Comparison of ENCODE assay signal across 8 mouse cellular contexts in the genomic region with DNA sequence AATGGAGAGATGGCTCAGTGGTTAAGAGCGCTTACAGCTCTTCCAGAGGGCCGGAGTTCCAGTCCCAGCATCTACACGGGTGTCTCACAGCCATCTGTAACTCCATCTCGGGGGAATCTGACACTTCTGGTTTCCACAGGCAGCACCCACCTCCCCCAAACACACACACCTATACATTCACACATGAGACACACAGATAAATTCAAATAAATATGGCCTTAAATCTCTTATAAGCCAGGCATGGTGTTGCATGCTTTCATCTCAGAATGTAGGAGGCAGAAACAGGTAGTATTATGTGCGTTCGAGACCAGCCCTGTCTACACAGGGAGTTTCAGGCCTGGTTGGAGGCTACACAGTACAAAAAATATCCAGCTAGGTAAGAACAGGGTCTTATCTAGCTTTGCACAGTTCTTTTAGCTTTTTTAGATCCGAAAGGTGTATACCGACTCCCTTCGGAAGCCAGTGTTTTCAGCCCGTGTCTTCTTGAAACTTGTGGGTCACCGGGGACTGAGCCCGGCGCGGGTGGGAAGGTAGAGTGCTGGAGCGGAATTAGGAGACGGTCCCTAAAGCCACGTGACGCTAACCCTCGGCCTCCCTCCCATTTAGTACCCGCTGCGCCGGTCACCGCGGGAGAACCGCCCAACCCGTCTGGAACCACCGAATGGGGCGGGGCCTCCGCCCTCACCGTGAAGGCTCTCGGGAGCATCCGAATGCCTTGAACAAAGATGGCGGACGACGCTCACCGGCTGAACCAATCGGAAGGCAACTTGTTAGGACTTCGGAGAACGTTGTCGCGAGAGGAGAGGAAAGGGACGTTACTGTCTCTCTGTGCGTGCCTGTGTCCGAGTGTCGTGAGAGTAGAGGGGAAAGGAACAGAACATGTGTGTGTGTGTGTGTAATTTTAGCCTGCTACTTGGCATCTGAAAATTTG. TPM values are rescaled to one million over a fixed set of nuclear protein-coding genes. Genes with fewer than 3 reads are reported as not detected.
A peak's percentile ranks its signal among the peaks of the same experiment; 100 is the strongest.
DNase-seq lines count a peak whose midpoint lies in the region; ATAC-seq and TF ChIP-seq lines count a peak whose summit lies in the region.

No protein-coding gene starts in this region.

- H3K4me2 ChIP-seq in heart, embryonic 15.5 days, result peak overlapping the region; percentile 83
- H3K4me2 ChIP-seq in liver, embryonic 14.5 days (ENCODE audit: low read depth), result peak overlapping the region; percentile 85
- H3K4me2 ChIP-seq in neural tube, embryonic 11.5 days (ENCODE audit: low read depth), result peak overlapping the region; percentile 85
- H3K4me2 ChIP-seq in stomach, postnatal 0 days (replicated peaks; ENCODE audit: low read depth), result peak overlapping the region; percentile 78

- peak; percentile 63 for TF ChIP-seq EP300 in liver, embryonic 14.5 days (IDR thresholded peaks at IDR 0.05; ENCODE audit: low read depth)
- peak; percentile 96 for TF ChIP-seq EP300 in stomach, postnatal 0 days (optimal IDR thresholded peaks at IDR 0.05)

- peak; percentile 86 to 88 for DNase-seq in CD8-positive naive resting alpha-beta T cell, adult 2 months (ENCODE audit: low read depth in 2 of 2, low spot score in 2 of 2)
- DNase-seq in c-Kit-positive CD71-negative TER-119-negative erythroid progenitor cells, embryonic 14.5 days (ENCODE audit: low read depth), result peak; percentile 98
- DNase-seq in forebrain, embryonic 10.5 days (ENCODE audit: extremely low spot score, low spot score), result peak; percentile 98
- DNase-seq in kidney, postnatal 25 days, result peak; percentile 99 to 100
- DNase-seq in liver, embryonic 14.5 days (ENCODE audit: low read depth in 3 of 3, low spot score in 3 of 3), result peak; percentile 99
- DNase-seq in neural tube, embryonic 11.5 days (ENCODE audit: low spot score), result peak; percentile 99
- DNase-seq in stomach, postnatal 0 days (ENCODE audit: low spot score), result peak; percentile 98

- peaks cover 44% of the 10 kb centered on the region for H3K4me1 ChIP-seq in forebrain, embryonic 10.5 days
- H3K4me1 ChIP-seq in heart, embryonic 15.5 days (replicated peaks), result peaks cover 30% of the 10 kb centered on the region
- peaks cover 13 to 24% of the 10 kb centered on the region in 2 experiments for H3K4me1 ChIP-seq in liver, embryonic 14.5 days (replicated peaks; ENCODE audit: control insufficient read depth in 2 of 2, insufficient read depth in 2 of 2, low read length in 1 of 2)
- peaks cover 13% of the 10 kb centered on the region for H3K4me1 ChIP-seq in neural tube, embryonic 11.5 days (ENCODE audit: control insufficient read depth, insufficient read depth, low read length)
- peaks cover 7% of the 10 kb centered on the region for H3K4me1 ChIP-seq in stomach, postnatal 0 days (replicated peaks; ENCODE audit: control insufficient read depth, insufficient read depth)

- H3K36me3 ChIP-seq in forebrain, embryonic 10.5 days (replicated peaks), result peaks cover 24% of the 10 kb centered on the region
- H3K36me3 ChIP-seq in heart, embryonic 15.5 days, result peaks cover 12% of the 10 kb centered on the region
- peaks cover 17% of the 10 kb centered on the region for H3K36me3 ChIP-seq in liver, embryonic 14.5 days (replicated peaks; ENCODE audit: control insufficient read depth, insufficient read depth, low read depth)
- H3K36me3 ChIP-seq in neural tube, embryonic 11.5 days (ENCODE audit: control insufficient read depth, insufficient read depth, low read length), result peaks cover 2% of the 10 kb centered on the region; the same call in 1 of the 2 replicates
- no peaks in the 10 kb centered on the region for H3K36me3 ChIP-seq in stomach, postnatal 0 days (ENCODE audit: control insufficient read depth, insufficient read depth, low read length)

- WGBS in forebrain, embryonic 10.5 days, result 3% methylated on average over 45 of the region's 45 CpGs
- 3% methylated on average over 45 of the region's 45 CpGs for WGBS in heart, embryonic 15.5 days
- 2% methylated on average over 45 of the region's 45 CpGs for WGBS in liver, embryonic 14.5 days (ENCODE audit: insufficient replicate concordance)
- WGBS in neural tube, embryonic 11.5 days, result 5% methylated on average over 45 of the region's 45 CpGs
- 2% methylated on average over 45 of the region's 45 CpGs for WGBS in stomach, postnatal 0 days

- no peaks in the 10 kb centered on the region for H3K27me3 ChIP-seq in forebrain, embryonic 10.5 days (ENCODE audit: poor library complexity, severe bottlenecking)
- no peaks in the 10 kb centered on the region for H3K27me3 ChIP-seq in heart, embryonic 15.5 days
- H3K27me3 ChIP-seq in liver, embryonic 14.5 days (ENCODE audit: control insufficient read depth, insufficient read depth, low read length), result no peaks in the 10 kb centered on the region
- no peaks in the 10 kb centered on the region for H3K27me3 ChIP-seq in neural tube, embryonic 11.5 days (ENCODE audit: control insufficient read depth, insufficient read depth, low read length)
- no peaks in the 10 kb centered on the region for H3K27me3 ChIP-seq in stomach, postnatal 0 days (ENCODE audit: control insufficient read depth, insufficient read depth, low read length)

- peak overlapping the region; percentile 93 for H3K27ac ChIP-seq in forebrain, embryonic 10.5 days
- H3K27ac ChIP-seq in heart, embryonic 15.5 days, result peak overlapping the region; percentile 92
- peak overlapping the region; percentile 84 for H3K27ac ChIP-seq in liver, embryonic 14.5 days
- H3K27ac ChIP-seq in neural tube, embryonic 11.5 days (ENCODE audit: low read depth, low read length), result peak overlapping the region; percentile 81
- H3K27ac ChIP-seq in stomach, postnatal 0 days (replicated peaks), result peak overlapping the region; percentile 90

- H3K4me3 ChIP-seq in forebrain, embryonic 10.5 days, result peak overlapping the region; percentile 59
- peak overlapping the region; percentile 68 for H3K4me3 ChIP-seq in heart, embryonic 15.5 days
- peak overlapping the region; percentile 57 to 91 for H3K4me3 ChIP-seq in liver, embryonic 14.5 days (ENCODE audit: insufficient read depth in 1 of 2, low read depth in 2 of 2, low read length in 2 of 2)
- peak overlapping the region; percentile 43 for H3K4me3 ChIP-seq in neural tube, embryonic 11.5 days (ENCODE audit: low read depth, low read length)
- H3K4me3 ChIP-seq in stomach, postnatal 0 days (ENCODE audit: low read depth, low read length), result peak overlapping the region; percentile 43

- 0 out of 2 replicates have a peak, but pooled peaks cover under 1% of the 10 kb centered on the region for H3K9me3 ChIP-seq in forebrain, embryonic 10.5 days
- H3K9me3 ChIP-seq in heart, embryonic 15.5 days (replicated peaks), result no peaks in the 10 kb centered on the region
- H3K9me3 ChIP-seq in liver, embryonic 14.5 days (ENCODE audit: control insufficient read depth, low read length), result no peaks in the 10 kb centered on the region; the same call in 1 of the 2 replicates
- no peaks in the 10 kb centered on the region for H3K9me3 ChIP-seq in neural tube, embryonic 11.5 days (ENCODE audit: control insufficient read depth, low read length)
- H3K9me3 ChIP-seq in stomach, postnatal 0 days (ENCODE audit: control insufficient read depth, low read length), result no peaks in the 10 kb centered on the region

- TF ChIP-seq CTCF in liver, embryonic 14.5 days (IDR thresholded peaks at IDR 0.05; ENCODE audit: low read depth), result no peak
- 0 out of 2 replicates have a peak, but pooled peaks have one; percentile 1 for TF ChIP-seq CTCF in stomach, postnatal 0 days (IDR thresholded peaks at IDR 0.05; ENCODE audit: low read depth)

- peak overlapping the region; percentile 75 for H3K9ac ChIP-seq in heart, embryonic 15.5 days
- H3K9ac ChIP-seq in liver, embryonic 14.5 days (replicated peaks), result peak overlapping the region; percentile 67
- peak overlapping the region; percentile 79 for H3K9ac ChIP-seq in neural tube, embryonic 11.5 days (ENCODE audit: low read length)
- peak overlapping the region; percentile 71 for H3K9ac ChIP-seq in stomach, postnatal 0 days (ENCODE audit: low read length)

- peak; percentile 94 for ATAC-seq in heart, embryonic 15.5 days (replicated peaks; ENCODE audit: insufficient number of reproducible peaks, insufficient read depth, low FRiP score, low read depth)
- ATAC-seq in liver, embryonic 14.5 days (ENCODE audit: insufficient read depth), result peak; percentile 90
- peak; percentile 96 for ATAC-seq in neural tube, embryonic 11.5 days (ENCODE audit: insufficient read depth, low FRiP score, low TSS enrichment)
- ATAC-seq in stomach, postnatal 0 days (ENCODE audit: low FRiP score, low TSS enrichment), result peak; percentile 91

RNA-seq across cellular contexts. Expression of gene Mtfp1, which starts 1.1 kb away (rescaled TPM):
- 13.7 and 14.4 TPM in 2 replicates for polyA plus RNA-seq in forebrain, embryonic 10.5 days (2016; fragmentation: Nextera tagmentation; extraction: Ambion mirVana)
- polyA plus RNA-seq in heart, embryonic 15.5 days (2015; fragmentation: Nextera tagmentation; extraction: Ambion mirVana), result 32.1 and 32.8 TPM in 2 replicates
- polyA plus RNA-seq in liver, embryonic 14.5 days (2012; rRNA removed), result 13.3 and 16.7 TPM in 2 replicates
- polyA plus RNA-seq in liver, embryonic 14.5 days (2014; fragmentation: Nextera tagmentation; extraction: Ambion mirVana), result 20.6 and 22.5 TPM in 2 replicates
- 5.9 and 6.7 TPM in 2 replicates for polyA plus RNA-seq in neural tube, embryonic 11.5 days (2014; fragmentation: Nextera tagmentation; extraction: Ambion mirVana)
- 19.0 and 19.1 TPM in 2 replicates for polyA plus RNA-seq in stomach, postnatal 0 days (2015; fragmentation: Nextera tagmentation; extraction: Ambion mirVana)

RNA-seq across cellular contexts. Expression of gene Sec14l2, which starts 26.9 kb away (rescaled TPM):
- polyA plus RNA-seq in forebrain, embryonic 10.5 days (2016; fragmentation: Nextera tagmentation; extraction: Ambion mirVana), result 3.0 and 3.5 TPM in 2 replicates
- polyA plus RNA-seq in heart, embryonic 15.5 days (2015; fragmentation: Nextera tagmentation; extraction: Ambion mirVana), result 0.78 and 1.5 TPM in 2 replicates
- polyA plus RNA-seq in liver, embryonic 14.5 days (2012; rRNA removed), result 6.9 and 9.5 TPM in 2 replicates
- polyA plus RNA-seq in liver, embryonic 14.5 days (2014; fragmentation: Nextera tagmentation; extraction: Ambion mirVana), result 4.5 and 6.0 TPM in 2 replicates
- 2.1 and 2.3 TPM in 2 replicates for polyA plus RNA-seq in neural tube, embryonic 11.5 days (2014; fragmentation: Nextera tagmentation; extraction: Ambion mirVana)
- 0.95 and 1.5 TPM in 2 replicates for polyA plus RNA-seq in stomach, postnatal 0 days (2015; fragmentation: Nextera tagmentation; extraction: Ambion mirVana)

RNA-seq across cellular contexts. Expression of gene Sec14l3, which starts 31.7 kb away (rescaled TPM):
- not detected in 2 replicates for polyA plus RNA-seq in forebrain, embryonic 10.5 days (2016; fragmentation: Nextera tagmentation; extraction: Ambion mirVana)
- polyA plus RNA-seq in heart, embryonic 15.5 days (2015; fragmentation: Nextera tagmentation; extraction: Ambion mirVana), result 0.72 and 0.93 TPM in 2 replicates
- polyA plus RNA-seq in liver, embryonic 14.5 days (2012; rRNA removed), result not detected in 2 replicates
- not detected in 2 replicates for polyA plus RNA-seq in liver, embryonic 14.5 days (2014; fragmentation: Nextera tagmentation; extraction: Ambion mirVana)
- not detected in 2 replicates for polyA plus RNA-seq in neural tube, embryonic 11.5 days (2014; fragmentation: Nextera tagmentation; extraction: Ambion mirVana)
- polyA plus RNA-seq in stomach, postnatal 0 days (2015; fragmentation: Nextera tagmentation; extraction: Ambion mirVana), result 0.12 and 0.15 TPM in 2 replicates

RNA-seq across cellular contexts. Expression of gene Rnf215, which starts 38.7 kb away (rescaled TPM):
- 19.1 and 19.7 TPM in 2 replicates for polyA plus RNA-seq in forebrain, embryonic 10.5 days (2016; fragmentation: Nextera tagmentation; extraction: Ambion mirVana)
- polyA plus RNA-seq in heart, embryonic 15.5 days (2015; fragmentation: Nextera tagmentation; extraction: Ambion mirVana), result 16.1 and 21.1 TPM in 2 replicates
- 4.8 and 5.1 TPM in 2 replicates for polyA plus RNA-seq in liver, embryonic 14.5 days (2012; rRNA removed)
- 4.3 and 6.2 TPM in 2 replicates for polyA plus RNA-seq in liver, embryonic 14.5 days (2014; fragmentation: Nextera tagmentation; extraction: Ambion mirVana)
- polyA plus RNA-seq in neural tube, embryonic 11.5 days (2014; fragmentation: Nextera tagmentation; extraction: Ambion mirVana), result 29.4 and 29.7 TPM in 2 replicates
- 19.6 and 23.2 TPM in 2 replicates for polyA plus RNA-seq in stomach, postnatal 0 days (2015; fragmentation: Nextera tagmentation; extraction: Ambion mirVana)

Comparison
In these comparisons a context has a peak if more than half of its experiments do, and no peak if none do; other contexts are left out.
1. Peak in every context shown above with its lines: DNase-seq, ATAC-seq, H3K4me3 ChIP-seq and H3K27ac ChIP-seq.